Mouse (Mus musculus): Measurements from ENCODE around the gene Pbxip1. TPM values are rescaled to one million over a fixed set of nuclear protein-coding genes. Genes with fewer than 3 reads are reported as not detected.
"Not testable (repeated sequence)": the region's sequence is repeated elsewhere in the genome, so short reads cannot be mapped to it uniquely, and the experiment has no call there.

The Pbxip1 gene
- total RNA-seq, 2 experiments from 2014 or later = 70.0 to 76.0 TPM

- DNase-seq = no peak
These were observed 28.1 kb upstream of the Pbxip1 start for GRCm38 (mm10) chr3:89408448-89408847.

- no peak for DNase-seq
These were observed 26.8 kb upstream of the Pbxip1 start for GRCm38 (mm10) chr3:89409701-89410100.

GRCm38 (mm10) chr3:89410864-89411263, 25.6 kb upstream of the Pbxip1 start:
- DNase-seq = no peak

GRCm38 (mm10) chr3:89411490-89412393, 24.8 kb upstream of the Pbxip1 start, which contains the start of gene Flad1:
Gene Flad1, minus strand, starts transcription at chr3:89411870.
- DNase-seq = peak; percentile 99 to 100

- no peak for DNase-seq
These were observed 20.3 kb upstream of the Pbxip1 start for GRCm38 (mm10) chr3:89416158-89416557.

- no peak for DNase-seq
These were observed 19.4 kb upstream of the Pbxip1 start for GRCm38 (mm10) chr3:89417131-89417530.

GRCm38 (mm10) chr3:89417840-89418169, 18.7 kb upstream of the Pbxip1 start:
- no peak for DNase-seq

- DNase-seq = peak; percentile 97 to 99
These were observed 18.2 kb upstream of the Pbxip1 start, which contains the start of the genes Cks1b and Shc1 for GRCm38 (mm10) chr3:89418170-89418860. Gene Cks1b, minus strand, starts transcription at chr3:89418383. Gene Shc1, plus strand, starts transcription at chr3:89418443.

- peak; percentile 85 to 90 for DNase-seq
These were observed 17.6 kb upstream of the Pbxip1 start for GRCm38 (mm10) chr3:89418861-89419250.

GRCm38 (mm10) chr3:89419571-89419970, 16.9 kb upstream of the Pbxip1 start:
- peak; percentile 82 to 87 for DNase-seq

GRCm38 (mm10) chr3:89419981-89420380, 16.5 kb upstream of the Pbxip1 start:
- no peak for DNase-seq

- DNase-seq = no peak
These were observed 16.1 kb upstream of the Pbxip1 start for GRCm38 (mm10) chr3:89420421-89420820.

- peak; percentile 88 to 95 for DNase-seq
These were observed 15.3 kb upstream of the Pbxip1 start for GRCm38 (mm10) chr3:89421002-89421774.

GRCm38 (mm10) chr3:89421810-89422473, 14.6 kb upstream of the Pbxip1 start:
- peak; percentile 33 to 38 for DNase-seq

GRCm38 (mm10) chr3:89422556-89423205, 13.8 kb upstream of the Pbxip1 start:
- no peak for DNase-seq

- DNase-seq = no peak
These were observed 11.9 kb upstream of the Pbxip1 start for GRCm38 (mm10) chr3:89424416-89425140.

GRCm38 (mm10) chr3:89425141-89425525, 11.4 kb upstream of the Pbxip1 start:
- DNase-seq = no peak

GRCm38 (mm10) chr3:89425876-89426275, 10.6 kb upstream of the Pbxip1 start:
- DNase-seq = no peak

- DNase-seq = not testable (repeated sequence)
These were observed 7.5 kb upstream of the Pbxip1 start for GRCm38 (mm10) chr3:89429021-89429420.

All from heart, adult 18-20 months (tissue).